Mouse (Mus musculus): ENCODE results near the gene Kdm1b. TPM values are rescaled to one million over a fixed set of nuclear protein-coding genes. Genes with fewer than 3 reads are reported as not detected.

The Kdm1b gene
- total RNA-seq (2021), result 1 to 10 TPM; 7.3 to 7.6 TPM
- long read RNA-seq, experiment 1, full-length matches to known transcripts, result 5 of 11 reads
- long read RNA-seq, experiment 1, partial matches to known transcripts, result 4 of 11 reads
- long read RNA-seq, experiment 1, other reads (novel, unspliced or antisense), result 2 of 11 reads
- long read RNA-seq, experiment 2, full-length matches to known transcripts, result 3 of 6 reads
- long read RNA-seq, experiment 2, partial matches to known transcripts, result 0 of 6 reads
- long read RNA-seq, experiment 2, other reads (novel, unspliced or antisense), result 3 of 6 reads

GRCm38 (mm10) chr13:47043030-47043680, at the start of gene Kdm1b:
Gene Kdm1b (plus strand): TSS chr13:47043499.
- peak; percentile 96 to 98 for DNase-seq (ENCODE audit: low spot score in 2 of 2)

GRCm38 (mm10) chr13:46997355-46997754, 45.9 kb upstream of the Kdm1b start:
- DNase-seq (ENCODE audit: low spot score in 2 of 2), result no peak

- no peak for DNase-seq (ENCODE audit: low spot score in 2 of 2)
Measured at GRCm38 (mm10) chr13:46999498-46999897, 43.8 kb upstream of the Kdm1b start.

- no peak for DNase-seq (ENCODE audit: low spot score in 2 of 2)
Measured at GRCm38 (mm10) chr13:47001590-47001989, 41.7 kb upstream of the Kdm1b start.

GRCm38 (mm10) chr13:47013740-47014139, 29.6 kb upstream of the Kdm1b start:
- no peak for DNase-seq (ENCODE audit: low spot score in 2 of 2)

GRCm38 (mm10) chr13:47014334-47015194, 28.7 kb upstream of the Kdm1b start, which contains the start of gene Nhlrc1:
Gene Nhlrc1 (minus strand): TSS chr13:47014850.
- peak; percentile 73 to 84 for DNase-seq (ENCODE audit: low spot score in 2 of 2)

- no peak for DNase-seq (ENCODE audit: low spot score in 2 of 2)
Measured at GRCm38 (mm10) chr13:47015195-47015501, 28.2 kb upstream of the Kdm1b start.

- peak; percentile 49 to 58 for DNase-seq (ENCODE audit: low spot score in 2 of 2)
Measured at GRCm38 (mm10) chr13:47017259-47017658, 26.0 kb upstream of the Kdm1b start.

GRCm38 (mm10) chr13:47019774-47020173, 23.5 kb upstream of the Kdm1b start:
- DNase-seq (ENCODE audit: low spot score in 2 of 2), result no peak

- no peak for DNase-seq (ENCODE audit: low spot score in 2 of 2)
Measured at GRCm38 (mm10) chr13:47020798-47021197, 22.5 kb upstream of the Kdm1b start.

- DNase-seq (ENCODE audit: low spot score in 2 of 2), result no peak
Measured at GRCm38 (mm10) chr13:47030376-47031107, 12.8 kb upstream of the Kdm1b start.

- no peak for DNase-seq (ENCODE audit: low spot score in 2 of 2)
Measured at GRCm38 (mm10) chr13:47033602-47034001, 9.7 kb upstream of the Kdm1b start.

- no peak for DNase-seq (ENCODE audit: low spot score in 2 of 2)
Measured at GRCm38 (mm10) chr13:47037946-47038345, 5.4 kb upstream of the Kdm1b start.

- no peak for DNase-seq (ENCODE audit: low spot score in 2 of 2)
Measured at GRCm38 (mm10) chr13:47040061-47040460, 3.2 kb upstream of the Kdm1b start.

GRCm38 (mm10) chr13:47042024-47042633, 1.2 kb upstream of the Kdm1b start:
- DNase-seq (ENCODE audit: low spot score in 2 of 2), result no peak

- peak in 1 of 2 experiments; percentile 31 for DNase-seq (ENCODE audit: low spot score in 2 of 2)
Measured at GRCm38 (mm10) chr13:47043833-47044616, 726 bp downstream of the Kdm1b start.

- DNase-seq (ENCODE audit: low spot score in 2 of 2), result peak in 1 of 2 experiments; percentile 12
Measured at GRCm38 (mm10) chr13:47044617-47044947, 1.3 kb downstream of the Kdm1b start, which contains the start of gene Tpmt. Gene Tpmt (minus strand): TSS chr13:47044737.

GRCm38 (mm10) chr13:47047996-47048395, 4.7 kb downstream of the Kdm1b start:
- no peak for DNase-seq (ENCODE audit: low spot score in 2 of 2)

GRCm38 (mm10) chr13:47050009-47050408, 6.7 kb downstream of the Kdm1b start:
- no peak for DNase-seq (ENCODE audit: low spot score in 2 of 2)

GRCm38 (mm10) chr13:47053971-47054370, 10.7 kb downstream of the Kdm1b start:
- no peak for DNase-seq (ENCODE audit: low spot score in 2 of 2)
